Mouse (Mus musculus): ENCODE results near the gene Socs2.

- no peak for TF ChIP-seq POLR2A (IDR thresholded peaks at IDR 0.05; ENCODE audit: insufficient read length, low read depth)
- TF ChIP-seq MAX (IDR thresholded peaks at IDR 0.05; ENCODE audit: low read depth) = no peak
- no peak for TF ChIP-seq TCF12 (IDR thresholded peaks at IDR 0.05; ENCODE audit: insufficient read depth, poor library complexity, severe bottlenecking)
- TF ChIP-seq TCF3 (IDR thresholded peaks at IDR 0.05; ENCODE audit: insufficient read length, low read depth) = no peak
- no peak for TF ChIP-seq MYOG (IDR thresholded peaks at IDR 0.05; ENCODE audit: control insufficient read depth in 1 of 3, insufficient read depth in 1 of 3, insufficient read length in 2 of 3, low read depth in 2 of 3)
- no peak for TF ChIP-seq USF1 (IDR thresholded peaks at IDR 0.05; ENCODE audit: low read depth)
- no peak for TF ChIP-seq POLR2AphosphoS2 (IDR thresholded peaks at IDR 0.05; ENCODE audit: insufficient read length, low read depth)
- TF ChIP-seq SRF (IDR thresholded peaks at IDR 0.05; ENCODE audit: control insufficient read depth, insufficient read length, low read depth) = no peak
- no peak for TF ChIP-seq E2F4 (IDR thresholded peaks at IDR 0.05; ENCODE audit: insufficient read depth)
- TF ChIP-seq REST (IDR thresholded peaks at IDR 0.05; ENCODE audit: insufficient read depth, insufficient read length) = no peak
Observed at GRCm38 (mm10) chr10:95385801-95386203, 31.2 kb downstream of the Socs2 start.

Data from myocyte (in vitro differentiated cells).